Comparison of ENCODE assay signal across 8 mouse cellular contexts in the genomic region with DNA sequence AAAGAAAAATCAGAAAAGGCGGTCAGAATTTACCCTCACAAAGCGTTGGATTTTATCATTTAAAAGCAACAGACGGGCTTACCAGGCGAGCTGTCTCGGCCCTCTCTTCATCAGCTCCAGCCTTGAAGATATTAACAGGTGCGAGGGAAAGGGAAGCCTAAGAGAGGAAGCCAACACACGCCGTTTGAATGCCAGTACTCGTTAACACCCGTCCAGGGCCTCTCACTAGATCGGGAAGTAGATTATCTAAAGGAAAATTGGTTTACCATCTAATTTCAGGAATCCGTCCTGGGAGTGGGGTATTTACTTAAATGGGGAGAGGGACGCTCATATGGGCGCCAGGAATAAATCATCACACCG. TPM values are rescaled to one million over a fixed set of nuclear protein-coding genes. Genes with fewer than 3 reads are reported as not detected.
A peak's percentile ranks its signal among the peaks of the same experiment; 100 is the strongest.
DNase-seq lines count a peak whose midpoint lies in the region; ATAC-seq and TF ChIP-seq lines count a peak whose summit lies in the region.

No protein-coding gene starts in this region.

- TF ChIP-seq EP300 in ES-Bruce4 (IDR thresholded peaks at IDR 0.05; ENCODE audit: insufficient read depth, low read depth, low read length), result no peak
- no peak for TF ChIP-seq EP300 in liver, postnatal 0 days (IDR thresholded peaks at IDR 0.05; ENCODE audit: low read depth)

- H3K27ac ChIP-seq in gastrocnemius, adult 2 months, result peak overlapping the region; percentile 91
- no peak overlapping the region for H3K27ac ChIP-seq in ES-Bruce4 (ENCODE audit: insufficient read depth, low read length)
- peak overlapping the region; percentile 89 for H3K27ac ChIP-seq in liver, postnatal 0 days (ENCODE audit: low read depth)

- no peak for DNase-seq in gastrocnemius, adult 2 months
- DNase-seq in gastrocnemius, adult 8-10 months (ENCODE audit: low spot score in 2 of 2), result no peak
- DNase-seq in liver, postnatal 0 days, result peak; percentile 26
- no peak for DNase-seq in gastrocnemius, postnatal 36 days
- DNase-seq in ovary, postnatal 10 days (ENCODE audit: low spot score), result no peak
- no peak for DNase-seq in urinary bladder, postnatal 10 days (ENCODE audit: low spot score)

- ATAC-seq in granulocyte monocyte progenitor cell, adult 5-6 weeks (replicated peaks; ENCODE audit: poor library complexity, severe bottlenecking), result peak; percentile 17
- peak; percentile 6; the same call in 1 of the 2 replicates for ATAC-seq in liver, postnatal 0 days

- intact Hi-C loops in gastrocnemius, adult 2 months (cut with DNase I), result loop anchor here (2.0 to 10.0 kb wide), 3 partner anchors 86 to 312 kb away; a partner anchor contains a TSS
- intact Hi-C loops in gastrocnemius, postnatal 36 days (cut with DNase I), result loop anchor here (5.0 kb wide), 2 partner anchors 84 to 144 kb away; a partner anchor contains a TSS

- H3K27me3 ChIP-seq in ES-Bruce4 (ENCODE audit: control insufficient read depth, insufficient read depth, low read length, poor library complexity, severe bottlenecking), result no peaks in the 10 kb centered on the region
- H3K27me3 ChIP-seq in liver, postnatal 0 days (ENCODE audit: insufficient read depth, low read length), result no peaks in the 10 kb centered on the region

- TF ChIP-seq POLR2A in ES-Bruce4 (IDR thresholded peaks at IDR 0.05; ENCODE audit: insufficient read depth, low read length), result no peak

- WGBS in liver, postnatal 0 days (ENCODE audit: insufficient replicate concordance), result 1% methylated on average over 15 of the region's 15 CpGs

- peak overlapping the region; percentile 84 for H3K4me3 ChIP-seq in gastrocnemius, adult 2 months
- peak overlapping the region; percentile 97 for H3K4me3 ChIP-seq in ES-Bruce4 (ENCODE audit: low read depth, low read length)
- peak overlapping the region; percentile 95 for H3K4me3 ChIP-seq in liver, postnatal 0 days (ENCODE audit: low read depth, low read length)

- no peaks in the 10 kb centered on the region for H3K4me1 ChIP-seq in ES-Bruce4 (ENCODE audit: control insufficient read depth, insufficient read depth, low read length)
- no peaks in the 10 kb centered on the region for H3K4me1 ChIP-seq in liver, postnatal 0 days (ENCODE audit: insufficient read depth)

- H3K9ac ChIP-seq in ES-Bruce4 (ENCODE audit: low read depth, poor library complexity, severe bottlenecking), result peak overlapping the region; percentile 97
- peak overlapping the region; percentile 86 for H3K9ac ChIP-seq in liver, postnatal 0 days (replicated peaks)

- peak overlapping the region; percentile 78 for H3K4me2 ChIP-seq in liver, postnatal 0 days (ENCODE audit: low read depth, low read length)

- H3K36me3 ChIP-seq in ES-Bruce4 (ENCODE audit: control insufficient read depth, insufficient read depth, low read length, poor library complexity, severe bottlenecking), result peaks cover 45% of the 10 kb centered on the region
- H3K36me3 ChIP-seq in liver, postnatal 0 days (replicated peaks; ENCODE audit: insufficient read depth, low read length), result peaks cover 38% of the 10 kb centered on the region

- H3K9me3 ChIP-seq in ES-Bruce4 (replicated peaks; ENCODE audit: control insufficient read depth, insufficient read depth, low read length, poor library complexity, severe bottlenecking), result no peaks in the 10 kb centered on the region
- no peaks in the 10 kb centered on the region for H3K9me3 ChIP-seq in liver, postnatal 0 days (ENCODE audit: low read length)

- no peak for TF ChIP-seq CTCF in gastrocnemius, adult 2 months (IDR thresholded peaks at IDR 0.05)
- TF ChIP-seq CTCF in ES-Bruce4 (IDR thresholded peaks at IDR 0.05; ENCODE audit: low read depth, low read length), result no peak
- TF ChIP-seq CTCF in liver, postnatal 0 days (IDR thresholded peaks at IDR 0.05; ENCODE audit: low read depth), result no peak

RNA-seq across cellular contexts. Expression of a gene that starts 0.7 kb away (rescaled TPM):
- total RNA-seq in gastrocnemius, adult 2 months (2021), result 100 to 1,000 TPM; 112 to 125 TPM
- 100 to 1,000 TPM; 109 to 146 (median 117) TPM for total RNA-seq in gastrocnemius, adult 8-10 months (2022)
- 974 and 1,034 TPM in 2 replicates for polyA plus RNA-seq in ES-Bruce4 (2011; ENCODE audit: insufficient read depth, insufficient read length, low read depth, missing spikeins)
- 387 and 450 TPM in 2 replicates for total RNA-seq in granulocyte monocyte progenitor cell, adult 5-6 weeks (2014; fragmentation: Nextera tagmentation)
- total RNA-seq in granulocyte monocyte progenitor cell, adult 5-6 weeks (2017), result 517 and 619 TPM in 2 replicates
- 101 and 105 TPM in 2 replicates for polyA plus RNA-seq in liver, postnatal 0 days (2015; fragmentation: Nextera tagmentation; extraction: Ambion mirVana)
- total RNA-seq in gastrocnemius, postnatal 36 days (2021), result 100 to 1,000 TPM in 1 of 2 experiments, 10 to 100 TPM in 1; 93.1 to 119 TPM

RNA-seq across cellular contexts. Expression of a gene that starts 17.7 kb away (rescaled TPM):
- under 1 TPM in 1 of 2 experiments, not detected in 1; 0.17 TPM for total RNA-seq in gastrocnemius, adult 2 months (2021)
- total RNA-seq in gastrocnemius, adult 8-10 months (2022), result under 1 TPM in 1 of 4 experiments, not detected in 3; 0.27 TPM
- polyA plus RNA-seq in ES-Bruce4 (2011; ENCODE audit: insufficient read depth, insufficient read length, low read depth, missing spikeins), result not detected in 2 replicates
- not detected in 2 replicates for total RNA-seq in granulocyte monocyte progenitor cell, adult 5-6 weeks (2014; fragmentation: Nextera tagmentation)
- total RNA-seq in granulocyte monocyte progenitor cell, adult 5-6 weeks (2017), result not detected in 2 replicates
- polyA plus RNA-seq in liver, postnatal 0 days (2015; fragmentation: Nextera tagmentation; extraction: Ambion mirVana), result not detected in 2 replicates
- total RNA-seq in gastrocnemius, postnatal 36 days (2021), result under 1 TPM in 1 of 2 experiments, not detected in 1; 0.17 TPM
